ENCODE assay signal across 11 mouse cellular contexts in the genomic region with DNA sequence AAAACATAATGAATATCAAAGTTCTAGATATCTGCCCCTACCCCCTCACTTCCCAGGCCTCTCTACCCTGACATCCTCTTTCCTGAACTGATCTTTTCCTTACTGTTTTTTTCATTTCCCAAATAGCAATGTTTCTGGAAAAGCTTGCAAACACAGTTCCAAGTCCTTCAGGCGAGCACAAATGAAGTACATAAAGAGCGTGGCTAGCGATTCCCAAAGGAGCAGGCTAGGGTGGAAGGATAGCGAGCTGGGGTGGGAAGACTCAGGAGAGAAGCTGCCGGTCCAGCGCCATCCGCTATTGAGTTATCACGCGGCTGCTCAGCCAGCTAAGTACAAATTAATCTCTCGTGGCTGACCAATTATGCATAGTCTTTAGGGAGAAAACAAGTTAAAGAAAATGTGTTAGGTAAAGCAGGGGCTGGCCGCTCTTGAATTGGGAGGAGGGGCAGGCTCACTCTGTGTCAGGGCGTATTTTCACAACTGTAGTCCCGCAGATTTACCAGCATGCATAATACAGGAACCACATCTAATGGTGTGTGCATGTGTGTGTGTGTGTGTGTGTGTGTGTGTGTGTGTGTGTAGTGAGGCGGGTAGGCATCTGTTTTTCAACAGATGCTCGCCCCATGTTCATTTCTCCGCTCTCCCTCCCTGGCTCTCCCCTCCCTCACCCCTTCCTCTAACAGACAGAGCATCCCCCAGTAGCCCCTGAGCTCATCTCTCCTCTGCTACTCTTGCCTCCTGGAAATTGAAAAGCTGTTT.
DNase-seq lines count a peak whose midpoint lies in the region; ATAC-seq and TF ChIP-seq lines count a peak whose summit lies in the region.
"Had no signal": no experiment of that assay in that cellular context is flagged by ENCODE, and none has a peak within 500 bp of the region (broad histone marks: within the 10 kb centered on the region; RNA-seq: fewer than 3 reads in every experiment).

No protein-coding gene starts in this region.

- intact Hi-C loops in heart, postnatal 10 days (cut with DNase I) = no loop called here

- no peaks in the 10 kb centered on the region for H3K9me3 ChIP-seq in heart, embryonic 11.5 days (replicated peaks; ENCODE audit: control insufficient read depth, low read length)
- H3K9me3 ChIP-seq in forebrain, embryonic 11.5 days (ENCODE audit: control insufficient read depth, low read length) = no peaks in the 10 kb centered on the region
- H3K9me3 ChIP-seq in forebrain, postnatal 0 days (ENCODE audit: low read length) = no peaks in the 10 kb centered on the region
- H3K9me3 ChIP-seq in neural tube, embryonic 12.5 days = no peaks in the 10 kb centered on the region
- H3K9me3 ChIP-seq in intestine, embryonic 15.5 days = no peaks in the 10 kb centered on the region
- H3K9me3 ChIP-seq: liver, embryonic 13.5 days had no signal

- no peaks in the 10 kb centered on the region for H3K4me1 ChIP-seq in heart, embryonic 11.5 days (ENCODE audit: control insufficient read depth, insufficient read depth, low read length)
- H3K4me1 ChIP-seq in forebrain, embryonic 11.5 days (replicated peaks; ENCODE audit: control insufficient read depth, insufficient read depth, low read length) = no peaks in the 10 kb centered on the region
- no peaks in the 10 kb centered on the region for H3K4me1 ChIP-seq in forebrain, postnatal 0 days (ENCODE audit: insufficient read depth)
- no peaks in the 10 kb centered on the region for H3K4me1 ChIP-seq in neural tube, embryonic 12.5 days
- H3K4me1 ChIP-seq in intestine, embryonic 15.5 days (replicated peaks) = no peaks in the 10 kb centered on the region
- H3K4me1 ChIP-seq: liver, embryonic 13.5 days had no signal

- H3K4me2 ChIP-seq in heart, embryonic 11.5 days = no peak overlapping the region
- H3K4me2 ChIP-seq in forebrain, embryonic 11.5 days (ENCODE audit: low read depth, low read length, severe bottlenecking) = no peak overlapping the region
- H3K4me2 ChIP-seq in forebrain, postnatal 0 days (ENCODE audit: low read depth) = peak overlapping the region; percentile 28
- peak overlapping the region; percentile 18; the same call in 1 of the 2 replicates for H3K4me2 ChIP-seq in neural tube, embryonic 12.5 days (replicated peaks)
- H3K4me2 ChIP-seq in intestine, embryonic 15.5 days (replicated peaks) = no peak overlapping the region
- H3K4me2 ChIP-seq: liver, embryonic 13.5 days had no signal

- ATAC-seq in heart, embryonic 11.5 days (replicated peaks; ENCODE audit: insufficient number of reproducible peaks, low FRiP score, low TSS enrichment) = no peak
- no peak; the same call in 1 of the 2 replicates for ATAC-seq in forebrain, embryonic 11.5 days (replicated peaks; ENCODE audit: low FRiP score)
- ATAC-seq in forebrain, postnatal 0 days = peak; percentile 62
- ATAC-seq in neural tube, embryonic 12.5 days (ENCODE audit: low FRiP score, low read depth) = no peak
- no peak for ATAC-seq in intestine, embryonic 15.5 days

- DNase-seq in heart, postnatal 10 days = peak; percentile 22 to 26
- DNase-seq in forebrain, embryonic 11.5 days (ENCODE audit: low spot score) = peak; percentile 60
- DNase-seq in forebrain, postnatal 0 days = peak; percentile 35
- no peak for DNase-seq in adrenal gland, postnatal 10 days
- no peak for DNase-seq in layer of hippocampus, postnatal 14 days (ENCODE audit: low spot score in 2 of 2)
- DNase-seq: liver, embryonic 13.5 days had no signal

- 80% methylated on average over 16 of the region's 16 CpGs for whole genome bisulfite sequencing in heart, embryonic 11.5 days (ENCODE audit: insufficient replicate concordance)
- WGBS in forebrain, embryonic 11.5 days = 58% methylated on average over 16 of the region's 16 CpGs
- WGBS in forebrain, postnatal 0 days = 23% methylated on average over 16 of the region's 16 CpGs
- WGBS in neural tube, embryonic 12.5 days = 59% methylated on average over 16 of the region's 16 CpGs
- 78% methylated on average over 16 of the region's 16 CpGs for WGBS in intestine, embryonic 15.5 days

- TF ChIP-seq CTCF in forebrain, postnatal 0 days (IDR thresholded peaks at IDR 0.05; ENCODE audit: low read depth) = no peak

- no peak overlapping the region for H3K9ac ChIP-seq in heart, embryonic 11.5 days (ENCODE audit: low read depth, low read length)
- H3K9ac ChIP-seq in forebrain, embryonic 11.5 days (ENCODE audit: low read length) = no peak overlapping the region
- no peak overlapping the region for H3K9ac ChIP-seq in forebrain, postnatal 0 days
- no peak overlapping the region for H3K9ac ChIP-seq in neural tube, embryonic 12.5 days
- H3K9ac ChIP-seq in intestine, embryonic 15.5 days = no peak overlapping the region
- H3K9ac ChIP-seq: liver, embryonic 13.5 days had no signal

- H3K4me3 ChIP-seq in heart, embryonic 11.5 days (ENCODE audit: low read depth, low read length) = no peak overlapping the region
- no peak overlapping the region for H3K4me3 ChIP-seq in forebrain, embryonic 11.5 days (ENCODE audit: low read depth, low read length)
- no peak overlapping the region for H3K4me3 ChIP-seq in forebrain, postnatal 0 days (ENCODE audit: low read depth, low read length)
- H3K4me3 ChIP-seq in neural tube, embryonic 12.5 days = no peak overlapping the region
- H3K4me3 ChIP-seq in intestine, embryonic 15.5 days (replicated peaks) = no peak overlapping the region
- H3K4me3 ChIP-seq: liver, embryonic 13.5 days had no signal

- no peak overlapping the region for H3K27ac ChIP-seq in heart, embryonic 11.5 days (ENCODE audit: low read depth, low read length)
- no peak overlapping the region for H3K27ac ChIP-seq in forebrain, embryonic 11.5 days (ENCODE audit: low read depth, low read length)
- H3K27ac ChIP-seq in forebrain, postnatal 0 days (ENCODE audit: low read depth, low read length) = no peak overlapping the region
- H3K27ac ChIP-seq in neural tube, embryonic 12.5 days = no peak overlapping the region
- no peak overlapping the region for H3K27ac ChIP-seq in intestine, embryonic 15.5 days
- H3K27ac ChIP-seq: kidney, postnatal 0 days; liver, embryonic 13.5 days; macrophage had no signal

- no peaks in the 10 kb centered on the region for H3K27me3 ChIP-seq in heart, embryonic 11.5 days (ENCODE audit: control insufficient read depth, insufficient read depth, low read length)
- H3K27me3 ChIP-seq in forebrain, embryonic 11.5 days (ENCODE audit: control insufficient read depth, insufficient read depth, low read length) = no peaks in the 10 kb centered on the region
- H3K27me3 ChIP-seq in forebrain, postnatal 0 days (ENCODE audit: insufficient read depth, low read length) = no peaks in the 10 kb centered on the region
- H3K27me3 ChIP-seq in neural tube, embryonic 12.5 days (replicated peaks) = no peaks in the 10 kb centered on the region
- H3K27me3 ChIP-seq in intestine, embryonic 15.5 days (replicated peaks) = no peaks in the 10 kb centered on the region
- H3K27me3 ChIP-seq: liver, embryonic 13.5 days had no signal

- H3K36me3 ChIP-seq in heart, embryonic 11.5 days (ENCODE audit: control insufficient read depth, insufficient read depth, low read length) = no peaks in the 10 kb centered on the region
- no peaks in the 10 kb centered on the region for H3K36me3 ChIP-seq in forebrain, embryonic 11.5 days (ENCODE audit: control insufficient read depth, insufficient read depth, low read length)
- no peaks in the 10 kb centered on the region for H3K36me3 ChIP-seq in forebrain, postnatal 0 days (ENCODE audit: insufficient read depth)
- no peaks in the 10 kb centered on the region for H3K36me3 ChIP-seq in neural tube, embryonic 12.5 days
- H3K36me3 ChIP-seq in intestine, embryonic 15.5 days = no peaks in the 10 kb centered on the region
- H3K36me3 ChIP-seq: liver, embryonic 13.5 days had no signal

Comparison
In these comparisons a context has a peak if more than half of its experiments do, and no peak if none do; other contexts are left out.
1. H3K4me2 ChIP-seq: peak in forebrain, postnatal 0 days (single experiment) and neural tube, embryonic 12.5 days (single experiment); none in heart, embryonic 11.5 days (single experiment), forebrain, embryonic 11.5 days (single experiment) and intestine, embryonic 15.5 days (single experiment).
2. DNase-seq: peak in heart, postnatal 10 days (2 of 2), forebrain, embryonic 11.5 days (single experiment) and forebrain, postnatal 0 days (single experiment); none in adrenal gland, postnatal 10 days (single experiment) and layer of hippocampus, postnatal 14 days (0 of 2).